Mouse (Mus musculus) CD4-positive, CD25-positive, alpha-beta regulatory T cell, adult 2 months (primary cell): Measurements from ENCODE around the gene Hs6st3.
A peak's percentile ranks its signal among the peaks of the same experiment; 100 is the strongest.

Experiments used
- DNase-seq: peaks from one replicate; pipeline ENCODE4 v3.0.0-alpha.2; 2012; ENCODE audit warnings: low read depth, low spot score

Gene Hs6st3

DNA sequence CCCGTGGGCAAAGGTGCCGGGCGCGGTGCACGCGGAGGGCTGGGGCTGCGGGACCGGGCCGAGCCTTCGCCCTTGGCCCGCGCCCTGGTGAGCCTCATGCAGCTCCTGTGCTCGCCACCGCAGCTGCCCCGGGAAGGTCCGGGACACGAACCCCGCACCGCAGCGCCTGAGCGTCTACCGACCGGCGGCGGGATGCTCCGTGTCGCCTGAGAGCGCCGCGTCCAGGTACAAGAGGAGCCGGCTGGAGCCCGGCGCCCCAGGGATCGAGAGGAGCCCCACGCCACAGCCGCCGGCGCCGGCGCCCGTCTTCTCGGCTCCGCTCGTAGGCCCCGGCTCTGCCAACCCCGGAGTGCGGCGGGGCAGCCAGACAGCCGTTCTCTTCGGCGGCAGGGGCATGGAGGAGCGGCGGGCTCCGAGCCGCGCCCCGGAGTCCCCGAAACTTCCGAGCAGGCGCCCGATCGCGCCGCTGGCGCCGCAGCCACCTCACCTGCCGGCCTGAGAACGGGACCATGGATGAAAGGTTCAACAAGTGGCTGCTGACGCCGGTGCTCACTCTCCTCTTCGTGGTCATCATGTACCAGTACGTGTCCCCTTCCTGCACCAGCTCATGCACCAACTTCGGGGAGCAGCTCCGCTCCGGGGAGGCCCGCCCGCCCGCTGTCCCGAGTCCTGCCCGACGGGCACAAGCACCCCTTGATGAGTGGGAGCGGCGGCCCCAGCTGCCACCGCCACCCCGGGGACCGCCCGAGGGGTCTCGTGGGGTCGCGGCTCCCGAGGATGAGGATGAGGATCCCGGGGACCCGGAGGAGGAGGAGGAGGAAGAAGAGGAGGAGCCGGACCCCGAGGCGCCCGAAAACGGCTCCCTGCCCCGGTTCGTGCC is at the start of gene Hs6st3:
Hs6st3 (plus strand) TSS at position 436 of the 880 bp plus-strand sequence.
- no peak for DNase-seq

DNA sequence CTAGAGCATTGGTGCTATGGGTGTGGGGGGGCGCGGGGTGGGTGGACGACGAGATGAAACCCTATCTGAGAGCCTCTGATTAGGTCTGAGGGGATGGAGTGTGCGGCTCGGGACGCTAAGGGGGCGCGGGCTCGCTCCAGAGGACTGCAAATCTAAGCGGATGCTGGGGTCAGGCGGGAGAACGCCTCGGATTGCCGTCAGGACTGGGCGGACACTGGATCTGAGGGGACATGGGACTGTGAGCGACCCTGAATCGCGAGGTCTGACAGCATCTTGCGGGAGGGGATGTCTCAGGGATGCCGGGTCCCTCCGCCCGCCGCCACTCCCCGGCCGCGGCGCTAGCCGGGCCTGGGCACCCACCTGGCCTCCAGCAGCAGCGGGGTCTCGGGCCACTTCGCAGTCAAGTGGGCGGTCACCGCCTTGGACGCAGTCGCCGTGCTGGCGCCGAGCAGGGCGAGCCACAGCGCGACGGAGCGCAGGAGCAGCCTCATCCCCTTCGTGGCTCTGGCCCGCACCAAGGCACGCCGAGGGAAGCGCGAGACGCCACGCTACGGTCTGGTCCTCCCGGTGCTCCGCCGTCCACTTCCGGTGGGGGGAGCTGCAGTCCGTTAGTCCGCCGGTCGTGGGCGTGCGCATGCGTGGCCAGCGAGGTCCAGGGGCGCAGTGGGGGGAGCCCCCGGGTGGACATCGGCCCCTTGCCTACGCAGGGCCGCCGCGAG is 39.1 kb upstream of the Hs6st3 start, which contains the start of gene Uggt2:
Uggt2 (minus strand) TSS at position 580 of the 719 bp plus-strand sequence.
- peak; percentile 2 for DNase-seq

DNA sequence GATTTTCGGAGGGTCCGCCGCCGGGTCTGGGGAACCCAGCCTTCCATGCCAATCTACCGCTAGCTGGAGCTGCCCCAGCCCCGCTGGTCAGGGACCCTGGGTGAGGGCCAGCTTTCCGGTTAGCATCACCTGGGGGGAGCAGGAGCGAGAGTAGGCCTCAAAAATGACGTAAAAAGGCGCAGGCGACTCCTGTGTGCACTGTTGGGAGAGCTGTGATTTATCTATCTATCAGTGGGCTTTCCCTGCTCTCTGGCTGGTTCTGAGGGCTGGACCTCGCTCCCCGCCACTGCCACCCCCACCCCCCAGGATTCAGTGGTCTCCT is 38.6 kb upstream of the Hs6st3 start:
- DNase-seq = no peak

DNA sequence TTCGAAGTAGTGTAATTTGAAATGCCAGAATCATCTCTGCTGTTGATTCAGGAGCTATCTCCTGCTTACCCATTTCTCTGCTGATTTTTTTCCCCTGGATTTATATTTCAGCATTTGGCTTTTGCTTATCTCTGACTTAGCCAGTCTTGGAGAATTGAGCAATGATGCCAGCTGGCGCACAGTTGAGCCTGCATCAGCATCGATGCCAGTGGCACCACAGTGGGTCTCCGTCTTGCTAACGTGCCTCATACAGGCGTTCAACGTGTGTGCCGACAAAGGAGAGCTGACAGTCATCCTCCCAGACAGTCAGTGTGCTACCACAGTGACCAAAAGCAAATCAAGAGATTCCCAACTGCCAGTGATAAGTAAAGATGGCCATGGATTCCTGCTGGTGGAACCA is 30.6 kb upstream of the Hs6st3 start:
- no peak for DNase-seq

DNA sequence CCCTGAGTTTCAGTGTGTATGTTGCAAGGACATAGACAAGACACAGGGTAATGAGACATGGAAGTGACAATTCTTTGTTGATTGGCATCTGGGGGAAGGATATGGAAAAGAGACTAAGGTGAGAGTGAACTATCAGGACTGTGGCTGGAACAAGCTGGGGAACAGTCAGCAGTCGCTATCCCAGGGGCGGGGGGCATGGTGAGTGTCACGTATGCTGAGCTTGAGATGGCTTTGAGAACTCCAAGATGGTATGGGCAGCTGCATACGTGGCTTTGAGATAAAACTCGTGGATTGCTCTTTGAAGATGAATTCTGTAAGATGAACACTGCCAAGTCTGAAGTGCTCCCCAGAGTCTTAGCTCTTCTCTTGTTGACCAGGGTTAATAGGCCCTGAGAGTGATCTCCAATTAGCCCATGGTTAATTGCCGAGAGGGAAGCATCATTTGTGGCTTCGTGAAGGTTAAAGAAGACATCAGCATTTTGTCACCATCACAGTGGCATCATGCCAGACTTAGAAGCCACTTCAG is 29.3 kb upstream of the Hs6st3 start:
- no peak for DNase-seq

DNA sequence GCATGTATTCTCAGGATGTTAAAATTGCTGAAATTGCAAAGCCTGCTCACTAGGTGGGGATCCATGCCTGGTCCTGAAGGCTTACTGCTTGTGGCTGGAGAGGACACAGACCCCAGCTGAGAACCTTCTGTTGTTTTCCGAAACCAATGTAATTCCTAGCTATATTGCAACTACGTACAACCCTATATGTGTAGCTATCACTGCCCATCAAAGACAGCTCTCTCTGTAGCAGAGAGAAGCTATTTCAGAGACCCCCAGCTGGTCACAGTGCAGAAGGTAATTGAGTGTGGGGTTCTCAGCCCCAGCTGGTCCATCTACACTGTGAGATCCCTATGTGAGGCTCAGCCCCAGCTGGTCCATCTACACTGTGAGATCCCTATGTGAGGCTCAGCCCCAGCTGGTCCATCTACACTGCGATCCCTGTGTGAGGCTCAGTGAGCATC is 28.3 kb upstream of the Hs6st3 start:
- DNase-seq = no peak

DNA sequence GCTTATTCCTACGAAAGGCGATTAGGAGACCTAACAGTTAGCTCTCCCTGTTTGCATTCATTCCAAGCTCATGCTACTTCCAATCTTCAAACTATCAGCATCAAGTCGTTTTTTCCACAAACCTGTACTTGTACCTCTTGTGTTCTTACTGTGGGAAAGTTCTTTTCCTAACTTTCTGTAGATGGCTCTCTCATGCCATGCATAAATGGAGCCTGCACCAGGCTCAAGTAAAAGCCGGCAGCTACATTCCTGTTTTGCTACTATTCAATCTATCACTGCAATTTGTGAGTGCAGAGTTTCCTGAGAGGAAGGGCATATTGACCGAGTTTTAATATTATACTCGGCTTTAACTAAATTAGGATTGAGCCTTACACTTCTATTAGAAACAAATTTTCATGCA is 25.6 kb upstream of the Hs6st3 start:
- no peak for DNase-seq

DNA sequence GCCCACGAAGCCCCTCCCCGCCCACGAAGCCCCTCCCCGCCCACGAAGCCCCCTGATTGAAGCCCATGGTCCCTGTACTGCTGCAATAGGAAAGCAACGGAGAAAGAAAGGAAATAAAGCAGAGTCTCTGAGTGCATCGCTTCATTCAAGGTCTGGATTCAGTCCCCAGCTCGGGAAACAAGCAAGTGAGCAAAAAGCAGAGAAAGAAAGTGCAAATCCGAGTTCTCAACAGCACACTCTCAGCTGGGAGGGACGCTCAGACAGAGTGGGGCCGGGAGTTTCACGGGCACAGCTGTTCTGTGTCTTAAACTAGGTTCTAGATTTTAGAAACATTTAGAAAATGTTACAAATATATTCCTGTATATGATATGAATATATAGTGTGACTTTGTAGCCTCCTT is 14.6 kb upstream of the Hs6st3 start:
- DNase-seq = no peak

DNA sequence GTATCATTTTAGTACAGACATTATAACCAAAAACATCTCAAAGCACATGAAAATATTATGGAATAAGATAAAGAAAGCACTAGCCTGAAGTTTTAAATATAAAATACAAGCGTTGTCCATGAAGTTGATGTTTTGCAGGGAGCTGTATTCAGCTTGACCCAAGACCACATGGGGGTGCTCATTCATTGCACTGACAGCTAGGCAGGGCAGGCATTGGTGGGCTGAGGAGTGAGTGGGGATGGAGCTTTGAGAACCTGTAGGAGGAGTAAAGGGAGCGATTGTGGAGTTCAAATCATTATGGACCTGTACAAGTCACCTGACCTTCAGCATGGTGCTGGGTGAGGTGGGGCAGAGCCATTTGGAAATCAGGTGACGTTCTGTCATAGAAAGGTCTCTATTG is 14.1 kb upstream of the Hs6st3 start:
- DNase-seq = no peak

DNA sequence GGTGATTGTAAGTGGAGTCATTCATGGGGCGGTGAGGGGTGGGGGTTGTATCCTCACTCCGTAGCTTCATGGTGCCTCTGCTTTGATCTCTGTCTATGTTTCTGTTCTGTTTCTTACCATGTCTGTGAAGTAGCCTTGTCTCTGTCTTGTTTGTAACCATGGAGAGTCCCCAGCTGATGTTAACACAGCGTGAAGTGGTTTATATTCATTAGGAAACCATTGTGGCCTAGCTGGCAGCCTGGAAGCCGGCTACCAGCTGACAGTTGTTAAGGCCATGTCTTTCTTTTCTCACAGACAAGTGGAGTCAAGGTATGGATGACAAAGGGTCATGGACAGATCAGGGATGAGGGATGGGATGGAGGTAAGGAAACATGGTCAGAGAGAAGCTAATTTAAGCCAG is 12.3 kb upstream of the Hs6st3 start:
- DNase-seq = no peak

DNA sequence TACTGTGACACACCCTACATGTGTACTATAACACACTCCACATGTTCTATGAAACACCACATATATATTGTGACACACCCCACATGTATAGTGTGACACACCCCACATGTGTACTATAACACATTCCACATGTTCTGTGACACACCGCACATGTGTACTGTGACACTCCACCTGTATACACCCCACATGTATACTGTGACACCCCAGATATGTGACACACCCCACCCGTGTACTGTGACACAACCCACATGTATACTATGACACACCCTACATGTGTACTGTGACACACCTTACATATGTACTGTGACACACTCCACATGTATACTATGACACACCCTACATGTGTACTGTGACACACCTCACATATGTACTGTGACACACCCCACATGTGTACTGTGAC is 10.8 kb upstream of the Hs6st3 start:
- DNase-seq = no peak

DNA sequence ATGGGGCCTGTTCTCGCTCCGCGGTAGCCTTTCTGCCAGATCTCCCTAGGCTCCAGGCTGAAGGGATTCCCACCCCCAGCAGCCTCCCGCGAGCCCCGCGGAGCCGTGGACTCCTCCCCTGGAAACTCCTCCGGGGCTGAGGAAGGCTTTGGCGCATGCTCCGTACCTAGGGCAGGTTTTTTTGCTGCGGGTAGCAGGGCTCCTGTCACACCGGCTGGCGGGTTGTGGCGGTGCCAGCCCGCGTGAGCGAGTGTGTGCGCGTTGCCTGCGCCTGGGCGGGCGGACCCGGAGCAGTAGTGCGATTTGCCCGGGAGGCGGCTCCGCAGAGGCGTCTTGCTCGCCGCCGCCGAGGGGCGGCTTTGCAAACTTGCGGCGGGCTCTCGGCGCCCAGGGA is 632 bp upstream of the Hs6st3 start:
- DNase-seq = no peak

DNA sequence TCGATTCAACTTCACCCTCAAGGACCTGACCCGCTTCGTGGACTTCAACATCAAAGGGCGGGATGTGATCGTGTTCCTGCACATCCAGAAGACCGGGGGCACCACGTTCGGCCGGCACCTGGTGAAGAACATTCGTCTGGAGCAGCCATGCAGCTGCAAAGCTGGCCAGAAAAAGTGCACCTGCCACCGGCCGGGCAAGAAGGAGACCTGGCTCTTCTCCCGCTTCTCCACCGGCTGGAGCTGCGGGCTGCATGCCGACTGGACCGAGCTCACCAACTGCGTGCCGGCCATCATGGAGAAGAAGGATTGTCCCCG is 602 bp downstream of the Hs6st3 start:
- DNase-seq = no peak

DNA sequence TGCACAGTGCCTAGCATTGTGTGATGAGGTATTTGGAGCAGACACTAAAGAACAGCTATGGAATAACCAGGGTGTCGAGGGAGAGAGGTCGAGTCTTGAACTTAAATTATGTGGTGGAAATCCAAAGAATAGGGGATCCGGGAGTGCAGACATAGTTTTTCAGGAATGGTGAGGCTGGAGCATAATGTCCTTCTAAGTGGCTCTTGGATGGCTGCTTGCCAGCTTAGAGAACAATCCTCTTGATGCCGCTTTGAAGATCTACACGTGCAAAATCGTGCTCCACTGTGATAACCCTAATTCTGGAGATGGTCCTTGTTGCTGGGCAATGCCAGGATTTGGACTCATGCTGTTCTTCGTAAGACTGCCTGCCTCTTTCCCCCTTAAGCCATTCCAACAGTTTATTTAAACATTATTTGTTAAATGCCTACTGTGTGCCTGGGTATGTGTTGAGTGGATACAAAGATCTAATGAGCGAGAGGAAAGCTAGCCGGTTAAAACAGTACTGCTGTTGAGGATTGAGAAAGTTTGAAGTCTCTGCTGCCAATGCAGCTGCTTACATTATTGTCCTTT is 1.3 kb downstream of the Hs6st3 start:
- DNase-seq = no peak

DNA sequence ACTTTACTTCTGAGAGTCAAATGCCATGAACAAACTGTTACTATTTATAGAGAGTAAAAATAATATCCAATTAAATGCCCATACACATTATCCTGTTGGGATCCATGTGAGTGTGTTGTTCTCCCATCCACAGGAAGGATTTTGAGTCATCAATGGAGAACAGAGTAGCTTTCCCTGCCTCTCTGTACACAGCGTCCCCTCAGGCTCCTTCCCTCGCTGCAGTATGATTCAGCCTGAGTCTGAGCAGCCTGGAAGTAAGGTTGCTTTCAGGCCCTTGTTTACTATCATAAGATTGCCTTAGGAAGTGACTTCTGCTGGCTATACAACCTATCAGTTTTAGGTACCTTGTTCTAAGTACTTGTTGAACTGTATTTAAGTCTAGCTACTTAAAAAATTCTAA is 14.9 kb downstream of the Hs6st3 start:
- DNase-seq = no peak

DNA sequence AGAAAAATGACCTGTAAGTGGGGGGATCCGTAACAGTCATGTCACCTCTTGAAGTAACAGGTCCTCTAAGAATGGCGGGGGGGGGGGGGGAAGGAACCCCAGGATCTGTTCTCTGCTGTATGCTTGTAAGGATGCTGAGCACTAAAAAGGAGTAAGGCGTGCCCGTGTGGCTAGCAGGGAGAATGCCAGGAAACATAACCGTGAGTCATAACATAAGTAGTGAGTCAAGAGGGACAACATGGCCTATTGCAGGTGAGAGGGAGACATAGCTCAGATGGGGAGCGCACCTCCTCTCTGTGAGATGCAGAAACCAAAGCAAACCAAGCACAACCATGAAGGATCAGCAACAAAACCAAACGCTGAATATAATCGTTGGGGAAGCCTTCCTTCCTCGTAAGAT is 55.8 kb downstream of the Hs6st3 start:
- no peak for DNase-seq

DNA sequence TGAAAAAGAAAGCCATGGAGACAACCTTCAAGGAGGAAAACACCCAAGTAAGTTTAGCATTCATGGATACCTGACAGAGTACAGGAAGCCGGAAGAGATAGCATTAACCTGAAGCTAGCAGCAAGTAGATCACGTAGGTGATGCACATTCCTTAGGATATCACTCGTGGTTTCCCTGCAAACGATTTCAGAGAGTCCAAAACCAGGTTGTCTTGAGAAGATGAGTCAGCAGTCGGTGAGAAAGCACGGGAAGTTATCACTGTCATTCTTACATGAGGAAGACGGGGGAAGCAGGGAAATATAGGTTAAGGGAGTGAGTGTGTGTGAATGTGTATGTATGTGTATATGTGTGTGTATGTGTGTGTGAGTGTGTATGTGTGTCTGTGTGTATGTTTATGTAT is 65.4 kb downstream of the Hs6st3 start:
- DNase-seq = no peak

DNA sequence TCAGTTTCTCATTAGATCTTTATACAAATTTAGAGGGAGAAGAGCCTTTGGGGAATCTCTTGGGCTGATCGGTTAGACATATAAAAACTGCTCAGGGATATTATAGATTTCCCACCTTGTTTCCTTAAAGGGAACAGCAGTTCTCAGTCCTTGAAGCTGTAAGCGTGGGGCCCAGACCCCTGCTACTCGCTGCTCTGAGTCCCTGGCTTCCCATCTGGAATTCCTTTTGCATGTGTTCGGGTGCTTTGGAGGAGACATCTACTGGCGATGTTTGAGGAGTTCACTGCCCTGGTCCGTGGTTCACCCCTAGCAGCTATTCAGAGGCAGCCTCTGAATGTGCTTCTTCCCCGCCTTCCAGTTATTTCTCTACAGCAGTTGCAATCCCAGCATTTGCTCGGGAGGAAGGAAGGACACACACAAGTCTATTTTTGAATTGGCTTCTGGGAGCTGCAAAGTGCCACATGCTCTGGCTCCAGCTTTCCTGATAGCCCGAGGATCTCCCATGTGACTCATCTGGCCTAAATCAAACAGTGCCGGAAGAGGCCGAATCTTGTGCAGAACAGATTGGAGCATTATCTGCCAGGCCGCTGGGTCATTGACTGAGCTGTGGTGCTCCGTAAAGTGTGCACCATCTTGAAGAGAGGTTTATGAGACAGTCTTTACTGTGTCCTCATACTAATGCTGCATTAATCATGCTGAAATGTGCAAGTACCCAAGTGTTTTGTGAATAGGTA is 77.6 kb downstream of the Hs6st3 start:
- DNase-seq = no peak

DNA sequence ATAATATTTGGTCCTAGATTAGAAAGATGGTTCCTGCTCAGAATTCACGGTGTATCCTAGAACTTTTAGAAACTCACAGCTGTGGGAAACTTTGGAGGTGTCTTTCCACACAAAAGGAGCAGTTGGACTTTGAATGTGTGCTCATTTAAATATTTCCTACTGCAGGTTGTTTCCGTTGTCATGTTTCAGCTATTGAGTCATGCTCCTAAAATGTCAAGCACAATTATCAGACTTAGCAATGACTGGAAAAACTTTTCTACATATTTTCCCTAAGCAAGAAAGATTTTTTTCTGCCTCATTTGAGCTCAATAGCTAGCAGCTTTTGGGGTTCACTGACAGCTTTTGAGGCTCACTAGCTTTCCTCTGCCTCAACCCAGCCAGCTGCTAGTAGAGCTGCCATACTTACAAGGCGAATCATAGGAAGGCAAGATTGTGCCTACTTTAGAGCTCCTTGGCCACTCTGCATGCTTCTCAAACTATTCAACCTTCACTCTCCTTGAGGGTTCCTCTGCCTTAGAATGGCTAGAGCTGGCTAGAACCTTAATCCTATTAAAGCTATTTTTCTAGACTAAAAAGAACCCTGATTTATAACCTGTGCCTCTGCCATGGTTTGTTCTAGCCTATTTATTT is 89.7 kb downstream of the Hs6st3 start:
- DNase-seq = no peak

DNA sequence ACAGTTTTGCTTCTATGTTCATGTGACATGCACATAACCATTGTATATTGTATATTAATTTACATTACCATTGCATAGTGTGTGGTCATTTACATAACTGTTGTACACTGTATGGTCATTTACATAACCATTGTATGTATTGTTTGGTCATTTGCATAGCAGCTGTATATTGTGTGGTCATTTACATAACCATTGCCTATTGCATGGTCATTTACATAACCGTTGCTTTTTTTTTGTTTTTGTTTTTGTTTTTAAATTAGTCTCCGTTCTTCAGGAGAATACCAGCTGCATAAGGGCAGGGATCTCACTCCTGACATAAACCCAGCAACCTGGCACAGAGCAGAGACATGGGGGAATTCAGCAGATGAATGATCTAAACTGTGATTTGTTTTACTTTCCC is 95.5 kb downstream of the Hs6st3 start:
- no peak for DNase-seq

DNA sequence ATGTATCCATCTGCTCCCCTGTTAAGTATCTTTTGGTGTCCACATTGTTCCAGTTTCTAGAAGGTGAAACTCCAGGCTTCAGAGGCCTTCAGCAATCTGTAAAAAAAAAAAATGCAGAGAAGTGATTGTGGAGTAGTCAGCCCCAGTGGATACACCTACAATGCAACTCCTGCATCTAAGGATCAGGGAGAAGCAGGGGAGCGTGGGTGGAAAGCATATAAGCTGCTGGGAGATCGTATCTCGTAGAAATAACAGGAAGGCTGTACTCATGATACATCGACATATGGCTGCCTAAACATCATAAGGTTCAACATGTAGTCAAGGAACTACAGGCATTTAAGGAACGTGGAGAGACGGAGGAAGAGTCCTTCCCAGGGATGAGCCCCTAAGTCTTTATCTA is 109.0 kb downstream of the Hs6st3 start:
- DNase-seq = no peak
